7 mouse cellular contexts compared by ENCODE assay signal in the genomic region with DNA sequence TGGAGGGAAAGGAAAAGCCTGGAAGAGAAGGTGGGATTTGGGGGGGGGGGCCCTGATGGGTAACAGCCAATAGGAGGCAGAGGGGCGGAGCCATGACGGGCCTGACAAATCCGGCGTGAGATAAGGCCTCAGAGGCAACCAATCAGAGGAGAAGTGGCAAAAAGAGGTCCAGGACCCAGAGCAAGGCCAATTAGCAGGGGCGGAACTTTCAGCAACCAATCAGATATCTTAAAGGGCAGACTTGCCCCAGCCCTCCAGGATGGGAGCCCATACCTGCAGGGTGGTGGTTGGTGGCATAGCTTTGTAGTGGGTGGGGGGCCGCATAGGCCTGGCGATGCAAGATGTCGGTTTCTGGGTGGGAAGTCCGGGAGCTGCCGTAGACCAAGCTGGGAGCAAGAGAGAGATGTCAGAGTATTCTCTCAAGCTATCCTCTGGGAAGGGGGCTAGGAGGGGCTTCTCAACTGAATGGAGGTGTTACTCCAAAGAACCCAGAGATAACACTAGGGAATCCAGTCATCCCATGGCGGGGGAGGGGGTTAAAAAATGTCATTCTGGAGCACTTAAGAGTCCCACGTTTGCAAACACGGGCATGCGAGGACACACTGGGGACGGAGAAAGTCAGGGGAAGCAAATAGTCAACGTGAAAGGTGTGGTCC. TPM values are rescaled to one million over a fixed set of nuclear protein-coding genes. Genes with fewer than 3 reads are reported as not detected.
DNase-seq lines count a peak whose midpoint lies in the region; ATAC-seq lines count a peak whose summit lies in the region.

No protein-coding gene starts in this region.

- ATAC-seq in hindbrain, embryonic 11.5 days (ENCODE audit: low FRiP score) = peak; percentile 57

- no peaks in the 10 kb centered on the region for H3K27me3 ChIP-seq in hindbrain, embryonic 11.5 days (ENCODE audit: control insufficient read depth, insufficient read depth, low read length)

- peak overlapping the region; percentile 92 for H3K4me3 ChIP-seq in hindbrain, embryonic 11.5 days (ENCODE audit: low read depth, low read length)

- peaks cover 35% of the 10 kb centered on the region for H3K36me3 ChIP-seq in hindbrain, embryonic 11.5 days (ENCODE audit: control insufficient read depth, insufficient read depth, low read length)

- WGBS in hindbrain, embryonic 11.5 days = 4% methylated on average over 16 of the region's 16 CpGs

- DNase-seq in adipocyte (ENCODE audit: low spot score) = peak; percentile 68
- peak; percentile 64 for DNase-seq in cerebellum, adult 8-10 months
- peak; percentile 72 to 75 for DNase-seq in frontal cortex, postnatal 10 days (ENCODE audit: low spot score in 2 of 2)
- DNase-seq in hindbrain, embryonic 11.5 days (ENCODE audit: low spot score) = peak; percentile 88
- DNase-seq in layer of hippocampus, postnatal 14 days (ENCODE audit: low spot score in 2 of 2) = peak; percentile 60 to 87
- DNase-seq in lung, postnatal 10 days = peak; percentile 88
- peak; percentile 87 to 93 for DNase-seq in right cerebral cortex, postnatal 10 days (ENCODE audit: low spot score in 2 of 2)

- 0 out of 2 replicates have a peak, but pooled peaks cover 3% of the 10 kb centered on the region for H3K4me1 ChIP-seq in hindbrain, embryonic 11.5 days (replicated peaks; ENCODE audit: control insufficient read depth, insufficient read depth, low read length)

- H3K9me3 ChIP-seq in hindbrain, embryonic 11.5 days (ENCODE audit: control insufficient read depth, low read length) = no peaks in the 10 kb centered on the region

- H3K27ac ChIP-seq in hindbrain, embryonic 11.5 days (ENCODE audit: low read depth, low read length) = peak overlapping the region; percentile 98

- H3K9ac ChIP-seq in hindbrain, embryonic 11.5 days (ENCODE audit: low read depth, low read length) = peak overlapping the region; percentile 81

- H3K4me2 ChIP-seq in hindbrain, embryonic 11.5 days (replicated peaks; ENCODE audit: low read depth, low read length) = peak overlapping the region; percentile 96

RNA-seq across cellular contexts. Expression of a gene that starts 1.6 kb away (rescaled TPM):
- 13.0 and 16.0 TPM in 2 replicates for polyA plus RNA-seq in hindbrain, embryonic 11.5 days (2014; fragmentation: Nextera tagmentation; extraction: Ambion mirVana)
- total RNA-seq in layer of hippocampus, postnatal 14 days (2021) = 10 to 100 TPM; 67.3 to 67.9 TPM

RNA-seq across cellular contexts. Expression of a gene that starts 11.2 kb away (rescaled TPM):
- 58.2 and 62.7 TPM in 2 replicates for polyA plus RNA-seq in hindbrain, embryonic 11.5 days (2014; fragmentation: Nextera tagmentation; extraction: Ambion mirVana)
- total RNA-seq in layer of hippocampus, postnatal 14 days (2021) = 10 to 100 TPM; 49.2 to 55.4 TPM

RNA-seq across cellular contexts. Expression of a gene that starts 11.4 kb away (rescaled TPM):
- 15.7 and 17.1 TPM in 2 replicates for polyA plus RNA-seq in hindbrain, embryonic 11.5 days (2014; fragmentation: Nextera tagmentation; extraction: Ambion mirVana)
- total RNA-seq in layer of hippocampus, postnatal 14 days (2021) = 1 to 10 TPM; 5.3 to 7.4 TPM

RNA-seq across cellular contexts. Expression of a gene that starts 33.3 kb away (rescaled TPM):
- polyA plus RNA-seq in hindbrain, embryonic 11.5 days (2014; fragmentation: Nextera tagmentation; extraction: Ambion mirVana) = 21.2 and 21.6 TPM in 2 replicates
- 10 to 100 TPM; 12.1 to 16.2 TPM for total RNA-seq in layer of hippocampus, postnatal 14 days (2021)

RNA-seq across cellular contexts. Expression of a gene that starts 34.9 kb away (rescaled TPM):
- 44.0 and 49.6 TPM in 2 replicates for polyA plus RNA-seq in hindbrain, embryonic 11.5 days (2014; fragmentation: Nextera tagmentation; extraction: Ambion mirVana)
- total RNA-seq in layer of hippocampus, postnatal 14 days (2021) = 100 to 1,000 TPM; 153 to 158 TPM

Comparison
In these comparisons a context has a peak if more than half of its experiments do, and no peak if none do; other contexts are left out.
1. Peak in every context shown above with its lines: DNase-seq, ATAC-seq, H3K4me3 ChIP-seq and H3K27ac ChIP-seq.